Comparison of ENCODE assay signal across 14 mouse cellular contexts in genomic region chr5:34285285-34285684, GRCm38 (mm10). TPM values are rescaled to one million over a fixed set of nuclear protein-coding genes. Genes with fewer than 3 reads are reported as not detected.
"Had no signal": no experiment of that assay in that cellular context is flagged by ENCODE, and none has a peak within 500 bp of the region (broad histone marks: within the 10 kb centered on the region; RNA-seq: fewer than 3 reads in every experiment).

No protein-coding gene starts in this region.

- DNase-seq: kidney, postnatal 14 days; liver, embryonic 13.5 days; liver, postnatal 0 days; lung, postnatal 14 days; thymus, postnatal 4 days had no signal

- H3K4me3 ChIP-seq: kidney, embryonic 15.5 days; left cerebral cortex, adult 2 months; limb, embryonic 10.5 days; liver, embryonic 13.5 days; lung, embryonic 15.5 days; midbrain, embryonic 13.5 days; neural tube, embryonic 12.5 days had no signal

- H3K27ac ChIP-seq: kidney, embryonic 15.5 days; left cerebral cortex, adult 2 months; limb, embryonic 10.5 days; liver, embryonic 13.5 days; lung, embryonic 15.5 days; macrophage; midbrain, embryonic 13.5 days; neural tube, embryonic 12.5 days; stomach, postnatal 0 days had no signal

RNA-seq across cellular contexts. Expression of gene Cfap99, which starts 3.1 kb away (rescaled TPM):
- polyA plus RNA-seq: kidney, embryonic 15.5 days; large intestine, adult 2 months; limb, embryonic 10.5 days; liver, embryonic 13.5 days; liver, postnatal 0 days; macrophage; midbrain, embryonic 13.5 days; neural tube, embryonic 12.5 days had no signal
